Mouse (Mus musculus): ENCODE data around the gene Doc2a. TPM values are rescaled to one million over a fixed set of nuclear protein-coding genes. Genes with fewer than 3 reads are reported as not detected.
A peak's percentile ranks its signal among the peaks of the same experiment; 100 is the strongest.
"Not testable (repeated sequence)": the region's sequence is repeated elsewhere in the genome, so short reads cannot be mapped to it uniquely, and the experiment has no call there.

Gene Doc2a
- polyA plus RNA-seq, 1 experiment from 2014 or later = 35.8 TPM

- WGBS = 22% methylated on average over 16 of the region's 16 CpGs
- ATAC-seq = peak; percentile 56; the same call in 1 of the 2 replicates
- peak overlapping the region; percentile 79 for H3K4me2 ChIP-seq (ENCODE audit: low read length)
Observed at GRCm38 (mm10) chr7:126897390-126898101, 50.3 kb downstream of the Doc2a start.

GRCm38 (mm10) chr7:126898102-126898990 is 51.1 kb downstream of the Doc2a start:
- peak overlapping the region; percentile 92 for H3K27ac ChIP-seq (ENCODE audit: low read length)
- H3K4me2 ChIP-seq (ENCODE audit: low read length) = peak overlapping the region; percentile 79
- no peaks in the 10 kb centered on the region for H3K9me3 ChIP-seq (replicated peaks; ENCODE audit: control insufficient read depth, low read length, poor library complexity, severe bottlenecking)
- H3K4me3 ChIP-seq (ENCODE audit: low read depth, low read length) = peak overlapping the region; percentile 65
- ATAC-seq = peak; percentile 95
- 12% methylated on average over 36 of the region's 37 CpGs for WGBS
- no peaks in the 10 kb centered on the region for H3K27me3 ChIP-seq (ENCODE audit: control insufficient read depth, insufficient read depth, low read depth, low read length)
- peak overlapping the region; percentile 89 for H3K9ac ChIP-seq (ENCODE audit: low read depth, low read length)
- H3K36me3 ChIP-seq (ENCODE audit: control insufficient read depth, insufficient read depth, low read length) = no peaks in the 10 kb centered on the region
- peaks cover 16% of the 10 kb centered on the region for H3K4me1 ChIP-seq (ENCODE audit: control insufficient read depth, insufficient read depth, low read length)

More at GRCm38 (mm10) chr7:126897390-126898101, 50.3 kb downstream of the Doc2a start:
- Histone ChIP-seq H3K27me3 (ENCODE audit: control insufficient read depth, insufficient read depth, low read depth, low read length) (no peaks in the 10 kb centered on the region), H3K9ac (ENCODE audit: low read depth, low read length) (peak overlapping the region; percentile 89), H3K4me1 (ENCODE audit: control insufficient read depth, insufficient read depth, low read length) (peaks cover 16% of the 10 kb centered on the region), H3K36me3 (ENCODE audit: control insufficient read depth, insufficient read depth, low read length) (no peaks in the 10 kb centered on the region), H3K9me3 (replicated peaks; ENCODE audit: control insufficient read depth, low read length, poor library complexity, severe bottlenecking) (no peaks in the 10 kb centered on the region), H3K27ac (ENCODE audit: low read length) (peak overlapping the region; percentile 92), H3K4me3 (ENCODE audit: low read depth, low read length) (peak overlapping the region; percentile 65)

- WGBS = 95% methylated on average over 7 of the region's 9 CpGs
- H3K36me3 ChIP-seq (ENCODE audit: control insufficient read depth, insufficient read depth, low read length); H3K9ac ChIP-seq (ENCODE audit: low read depth, low read length); H3K4me2 ChIP-seq (ENCODE audit: low read length); H3K27ac ChIP-seq (ENCODE audit: low read length); H3K27me3 ChIP-seq (ENCODE audit: control insufficient read depth, insufficient read depth, low read depth, low read length); H3K4me3 ChIP-seq (ENCODE audit: low read depth, low read length); ATAC-seq; H3K9me3 ChIP-seq (replicated peaks; ENCODE audit: control insufficient read depth, low read length, poor library complexity, severe bottlenecking): not testable (repeated sequence)
- peaks cover 16% of the 10 kb centered on the region for H3K4me1 ChIP-seq (ENCODE audit: control insufficient read depth, insufficient read depth, low read length)
Observed at GRCm38 (mm10) chr7:126899781-126900180, 52.6 kb downstream of the Doc2a start.

Other genes with a start within 250 kb of the Doc2a start
- gene Nupr1, start 216.6 kb upstream of the Doc2a start, polyA plus RNA-seq (2015; fragmentation: Nextera tagmentation; extraction: Ambion mirVana) = 6.1 and 9.5 TPM in 2 replicates
- 50.1 and 56.9 TPM in 2 replicates for gene Sgf29, start 198.1 kb upstream of the Doc2a start, polyA plus RNA-seq (2015; fragmentation: Nextera tagmentation; extraction: Ambion mirVana)
- 7.6 and 8.5 TPM in 2 replicates for gene Sult1a1, start 171.0 kb upstream of the Doc2a start, polyA plus RNA-seq (2015; fragmentation: Nextera tagmentation; extraction: Ambion mirVana)
- gene Bola2, start 152.0 kb upstream of the Doc2a start, polyA plus RNA-seq (2015; fragmentation: Nextera tagmentation; extraction: Ambion mirVana) = 113 and 120 TPM in 2 replicates
- gene Slx1b, start 151.6 kb upstream of the Doc2a start, polyA plus RNA-seq (2015; fragmentation: Nextera tagmentation; extraction: Ambion mirVana) = 16.8 and 17.3 TPM in 2 replicates
- gene Coro1a, start 139.6 kb upstream of the Doc2a start, polyA plus RNA-seq (2015; fragmentation: Nextera tagmentation; extraction: Ambion mirVana) = 114 and 122 TPM in 2 replicates
- 111 and 112 TPM in 2 replicates for gene Mapk3, start 87.8 kb upstream of the Doc2a start, polyA plus RNA-seq (2015; fragmentation: Nextera tagmentation; extraction: Ambion mirVana)
- 0.95 and 1.5 TPM in 2 replicates for gene Gdpd3, start 81.1 kb upstream of the Doc2a start, polyA plus RNA-seq (2015; fragmentation: Nextera tagmentation; extraction: Ambion mirVana)
- gene Ypel3, start 70.5 kb upstream of the Doc2a start, polyA plus RNA-seq (2015; fragmentation: Nextera tagmentation; extraction: Ambion mirVana) = 162 and 191 TPM in 2 replicates
- 0.51 and 0.64 TPM in 2 replicates for gene Tbx6, start 65.9 kb upstream of the Doc2a start, polyA plus RNA-seq (2015; fragmentation: Nextera tagmentation; extraction: Ambion mirVana)
- 155 and 182 TPM in 2 replicates for gene Ppp4c, start 54.9 kb upstream of the Doc2a start, polyA plus RNA-seq (2015; fragmentation: Nextera tagmentation; extraction: Ambion mirVana)
- 55.0 and 61.1 TPM in 2 replicates for gene Fam57b, start 49.7 kb upstream of the Doc2a start, polyA plus RNA-seq (2015; fragmentation: Nextera tagmentation; extraction: Ambion mirVana)
- gene 4930451I11Rik, start 15.8 kb upstream of the Doc2a start, polyA plus RNA-seq (2015; fragmentation: Nextera tagmentation; extraction: Ambion mirVana) = not detected in 2 replicates
- gene Hirip3, start 14.6 kb downstream of the Doc2a start, polyA plus RNA-seq (2015; fragmentation: Nextera tagmentation; extraction: Ambion mirVana) = 19.8 and 20.0 TPM in 2 replicates
- 94.6 and 98.3 TPM in 2 replicates for gene Ino80e, start 15.0 kb downstream of the Doc2a start, polyA plus RNA-seq (2015; fragmentation: Nextera tagmentation; extraction: Ambion mirVana)
- gene Taok2, start 37.3 kb downstream of the Doc2a start, polyA plus RNA-seq (2015; fragmentation: Nextera tagmentation; extraction: Ambion mirVana) = 64.8 and 66.7 TPM in 2 replicates
- gene Tmem219, start 75.5 kb downstream of the Doc2a start, polyA plus RNA-seq (2015; fragmentation: Nextera tagmentation; extraction: Ambion mirVana) = 33.2 and 34.0 TPM in 2 replicates
- 135 and 140 TPM in 2 replicates for gene Kctd13, start 81.5 kb downstream of the Doc2a start, polyA plus RNA-seq (2015; fragmentation: Nextera tagmentation; extraction: Ambion mirVana)
- 10.4 TPM in 2 replicates for gene Asphd1, start 102.2 kb downstream of the Doc2a start, polyA plus RNA-seq (2015; fragmentation: Nextera tagmentation; extraction: Ambion mirVana)
- 44.6 and 50.2 TPM in 2 replicates for gene Sez6l2, start 103.1 kb downstream of the Doc2a start, polyA plus RNA-seq (2015; fragmentation: Nextera tagmentation; extraction: Ambion mirVana)
- 132 and 141 TPM in 2 replicates for gene Cdipt, start 128.5 kb downstream of the Doc2a start, polyA plus RNA-seq (2015; fragmentation: Nextera tagmentation; extraction: Ambion mirVana)
- gene Cdiptos, start 128.7 kb downstream of the Doc2a start, polyA plus RNA-seq (2015; fragmentation: Nextera tagmentation; extraction: Ambion mirVana) = 0.69 and 0.96 TPM in 2 replicates
- 2.9 and 3.2 TPM in 2 replicates for gene Mvp, start 167.2 kb downstream of the Doc2a start, polyA plus RNA-seq (2015; fragmentation: Nextera tagmentation; extraction: Ambion mirVana)
- 0.50 TPM in 1 of 2 replicates, not detected in the other for gene Pagr1b, start 169.1 kb downstream of the Doc2a start, polyA plus RNA-seq (2015; fragmentation: Nextera tagmentation; extraction: Ambion mirVana)
- 33.8 and 62.5 TPM in 2 replicates for gene Pagr1a, start 169.9 kb downstream of the Doc2a start, polyA plus RNA-seq (2015; fragmentation: Nextera tagmentation; extraction: Ambion mirVana)
- 30.9 and 61.5 TPM in 2 replicates for gene Gm42742, start 173.7 kb downstream of the Doc2a start, polyA plus RNA-seq (2015; fragmentation: Nextera tagmentation; extraction: Ambion mirVana)
- 40.9 and 63.3 TPM in 2 replicates for gene Prrt2, start 173.8 kb downstream of the Doc2a start, polyA plus RNA-seq (2015; fragmentation: Nextera tagmentation; extraction: Ambion mirVana)
- gene Maz, start 179.6 kb downstream of the Doc2a start, polyA plus RNA-seq (2015; fragmentation: Nextera tagmentation; extraction: Ambion mirVana) = 46.7 and 51.5 TPM in 2 replicates
- 16.6 and 17.6 TPM in 2 replicates for gene Kif22, start 195.1 kb downstream of the Doc2a start, polyA plus RNA-seq (2015; fragmentation: Nextera tagmentation; extraction: Ambion mirVana)
- gene Zg16, start 239.9 kb downstream of the Doc2a start, polyA plus RNA-seq (2015; fragmentation: Nextera tagmentation; extraction: Ambion mirVana) = not detected in 2 replicates
- gene AI467606, start 243.9 kb downstream of the Doc2a start, polyA plus RNA-seq (2015; fragmentation: Nextera tagmentation; extraction: Ambion mirVana) = 1.7 and 2.5 TPM in 2 replicates

All from midbrain, embryonic 16.5 days (tissue).